Mouse (Mus musculus) forebrain, embryonic 12.5 days (tissue): ENCODE results near the gene Mdfic. TPM values are rescaled to one million over a fixed set of nuclear protein-coding genes. Genes with fewer than 3 reads are reported as not detected.

ENCODE experiments used
- ATAC-seq: fragments of 200-750 bp; cut with Nextera tagmentation; 2 replicates; pipeline ENCODE4 v1.8.0; 2017; ENCODE audit warnings: moderate TSS enrichment; ENCODE audit not compliant: low FRiP score
- H3K27ac ChIP-seq: fragments of 300-500 bp; sonication (generic); 2 replicates; pipeline ENCODE4 v1.5.1; 2016; ENCODE audit warnings: mild to moderate bottlenecking
- H3K27me3 ChIP-seq: fragments of 300-500 bp; sonication (generic); 2 replicates; pipeline ENCODE4 v1.6.1; 2016; ENCODE audit warnings: mild to moderate bottlenecking
- H3K36me3 ChIP-seq: fragments of 300-500 bp; sonication (generic); replicated peaks from 2 replicates; pipeline ENCODE4 v1.6.1; 2016; ENCODE audit warnings: mild to moderate bottlenecking
- H3K4me1 ChIP-seq: fragments of 300-500 bp; sonication (generic); 2 replicates; pipeline ENCODE4 v1.6.1; 2016
- H3K4me2 ChIP-seq: fragments of 300-500 bp; sonication (generic); 2 replicates; pipeline ENCODE4 v1.6.1; 2016; ENCODE audit warnings: mild to moderate bottlenecking, moderate library complexity
- H3K4me3 ChIP-seq: fragments of 300-500 bp; sonication (generic); replicated peaks from 2 replicates; pipeline ENCODE4 v1.5.1; 2016; ENCODE audit warnings: mild to moderate bottlenecking
- H3K9ac ChIP-seq: fragments of 300-500 bp; sonication (generic); 2 replicates; pipeline ENCODE4 v1.6.1; 2016; ENCODE audit warnings: mild to moderate bottlenecking
- H3K9me3 ChIP-seq: fragments of 300-500 bp; sonication (generic); 2 replicates; pipeline ENCODE4 v1.6.1; 2016
- WGBS: fragments of 180-500 bp; shearing (Covaris S2); methylation state at CpG from one replicate; pipeline ENCODE4 v1.1.7; 2016; 5-methylcytosine and 5-hydroxymethylcytosine counted together
- polyA plus RNA-seq: library from polyadenylated mRNA; unstranded; fragments of >200 nt; fragmentation: Nextera tagmentation; extraction: Ambion mirVana; gene quantifications from 2 replicates; pipeline ENCODE4 v1.2.1, GENCODE M21; 2016

Gene Mdfic
- polyA plus RNA-seq, 1 experiment from 2014 or later, result 5.2 TPM

- Histone ChIP-seq H3K27me3 (peaks cover 2% of the 10 kb centered on the region; the same call in 1 of the 2 replicates), H3K4me2 (no peak overlapping the region; the same call in 1 of the 2 replicates), H3K4me1 (peaks cover 6% of the 10 kb centered on the region; the same call in 1 of the 2 replicates), H3K9me3 (no peaks in the 10 kb centered on the region), H3K27ac (0 out of 2 replicates have a peak overlapping the region, but pooled peaks have one; percentile 47), H3K4me3 (no peak overlapping the region), H3K36me3 (no peaks in the 10 kb centered on the region), H3K9ac (no peak overlapping the region)
- ATAC-seq, result peak; percentile 88; the same call in 1 of the 2 replicates
- WGBS, result 7% methylated on average over 6 of the region's 6 CpGs
These were observed 24.9 kb downstream of the Mdfic start for GRCm38 (mm10) chr6:15745313-15745712.

- no peak for ATAC-seq
- no peak overlapping the region for H3K4me3 ChIP-seq
These were observed 25.4 kb downstream of the Mdfic start for GRCm38 (mm10) chr6:15745891-15746290.

GRCm38 (mm10) chr6:15747396-15748155 lies 27.1 kb downstream of the Mdfic start:
- H3K36me3 ChIP-seq, result no peaks in the 10 kb centered on the region
- H3K9me3 ChIP-seq, result no peaks in the 10 kb centered on the region
- WGBS, result 95% methylated on average over 5 of the region's 5 CpGs
- no peak for ATAC-seq
- H3K27me3 ChIP-seq, result peaks cover 2% of the 10 kb centered on the region; the same call in 1 of the 2 replicates
- H3K27ac ChIP-seq, result no peak overlapping the region
- no peak overlapping the region for H3K4me3 ChIP-seq
- H3K9ac ChIP-seq, result no peak overlapping the region
- H3K4me2 ChIP-seq, result no peak overlapping the region
- peaks cover 6% of the 10 kb centered on the region; the same call in 1 of the 2 replicates for H3K4me1 ChIP-seq

More at GRCm38 (mm10) chr6:15745891-15746290, 25.4 kb downstream of the Mdfic start:
- H3K27me3 ChIP-seq, result peaks cover 2% of the 10 kb centered on the region; the same call in 1 of the 2 replicates
- no peak overlapping the region for H3K9ac ChIP-seq
- H3K36me3 ChIP-seq, result no peaks in the 10 kb centered on the region
- WGBS, result 67% methylated on average over 5 of the region's 5 CpGs
- no peak overlapping the region for H3K4me2 ChIP-seq
- H3K27ac ChIP-seq, result no peak overlapping the region
- H3K4me1 ChIP-seq, result peaks cover 6% of the 10 kb centered on the region; the same call in 1 of the 2 replicates
- H3K9me3 ChIP-seq, result no peaks in the 10 kb centered on the region

GRCm38 (mm10) chr6:15748236-15748635 lies 27.8 kb downstream of the Mdfic start:
- no peak for ATAC-seq
- no peak overlapping the region for H3K4me2 ChIP-seq
- peaks cover 2% of the 10 kb centered on the region; the same call in 1 of the 2 replicates for H3K27me3 ChIP-seq
- 96% methylated on average over 1 of the region's 1 CpGs for WGBS
- H3K9ac ChIP-seq, result no peak overlapping the region
- H3K4me1 ChIP-seq, result peaks cover 6% of the 10 kb centered on the region; the same call in 1 of the 2 replicates
- H3K36me3 ChIP-seq, result no peaks in the 10 kb centered on the region
- H3K27ac ChIP-seq, result no peak overlapping the region
- no peaks in the 10 kb centered on the region for H3K9me3 ChIP-seq
- no peak overlapping the region for H3K4me3 ChIP-seq

GRCm38 (mm10) chr6:15748943-15749342 lies 28.5 kb downstream of the Mdfic start:
- H3K9me3 ChIP-seq, result no peaks in the 10 kb centered on the region
- H3K27ac ChIP-seq, result no peak overlapping the region
- 97% methylated on average over 2 of the region's 2 CpGs for WGBS
- no peak for ATAC-seq
- H3K4me1 ChIP-seq, result peaks cover 6% of the 10 kb centered on the region; the same call in 1 of the 2 replicates
- H3K4me3 ChIP-seq, result no peak overlapping the region
- no peaks in the 10 kb centered on the region for H3K36me3 ChIP-seq
- peaks cover 2% of the 10 kb centered on the region; the same call in 1 of the 2 replicates for H3K27me3 ChIP-seq
- H3K4me2 ChIP-seq, result no peak overlapping the region
- no peak overlapping the region for H3K9ac ChIP-seq

- H3K4me3 ChIP-seq, result no peak overlapping the region
- ATAC-seq, result no peak
- H3K9ac ChIP-seq, result no peak overlapping the region
- H3K4me2 ChIP-seq, result no peak overlapping the region
- peaks cover 2% of the 10 kb centered on the region; the same call in 1 of the 2 replicates for H3K27me3 ChIP-seq
- H3K36me3 ChIP-seq, result no peaks in the 10 kb centered on the region
- H3K4me1 ChIP-seq, result peaks cover 6% of the 10 kb centered on the region; the same call in 1 of the 2 replicates
- 83% methylated on average over 5 of the region's 5 CpGs for WGBS
- no peak overlapping the region for H3K27ac ChIP-seq
- no peaks in the 10 kb centered on the region for H3K9me3 ChIP-seq
These were observed 29.6 kb downstream of the Mdfic start for GRCm38 (mm10) chr6:15750101-15750500.

- no peak for ATAC-seq
- no peak overlapping the region for H3K4me2 ChIP-seq
- H3K27me3 ChIP-seq, result peaks cover 2% of the 10 kb centered on the region; the same call in 1 of the 2 replicates
- no peak overlapping the region for H3K27ac ChIP-seq
- H3K4me3 ChIP-seq, result no peak overlapping the region
- H3K9me3 ChIP-seq, result no peaks in the 10 kb centered on the region
- H3K4me1 ChIP-seq, result no peaks in the 10 kb centered on the region
- H3K9ac ChIP-seq, result no peak overlapping the region
- H3K36me3 ChIP-seq, result no peaks in the 10 kb centered on the region
- WGBS, result 90% methylated on average over 2 of the region's 2 CpGs
These were observed 30.9 kb downstream of the Mdfic start for GRCm38 (mm10) chr6:15751375-15751774.

GRCm38 (mm10) chr6:15752160-15752559 lies 31.7 kb downstream of the Mdfic start:
- Histone ChIP-seq H3K9ac (no peak overlapping the region), H3K4me1 (no peaks in the 10 kb centered on the region), H3K27me3 (peaks cover 2% of the 10 kb centered on the region; the same call in 1 of the 2 replicates), H3K27ac (no peak overlapping the region), H3K9me3 (no peaks in the 10 kb centered on the region), H3K4me3 (no peak overlapping the region), H3K36me3 (no peaks in the 10 kb centered on the region), H3K4me2 (no peak overlapping the region)
- WGBS, result 93% methylated on average over 5 of the region's 5 CpGs
- ATAC-seq, result no peak

GRCm38 (mm10) chr6:15753208-15753607 lies 32.7 kb downstream of the Mdfic start:
- H3K27me3 ChIP-seq, result peaks cover 2% of the 10 kb centered on the region; the same call in 1 of the 2 replicates
- H3K4me3 ChIP-seq, result no peak overlapping the region
- H3K9ac ChIP-seq, result no peak overlapping the region
- H3K4me1 ChIP-seq, result no peaks in the 10 kb centered on the region
- H3K36me3 ChIP-seq, result no peaks in the 10 kb centered on the region
- H3K4me2 ChIP-seq, result no peak overlapping the region
- no peaks in the 10 kb centered on the region for H3K9me3 ChIP-seq
- ATAC-seq, result no peak
- H3K27ac ChIP-seq, result no peak overlapping the region

GRCm38 (mm10) chr6:15758394-15758793 lies 37.9 kb downstream of the Mdfic start:
- no peaks in the 10 kb centered on the region for H3K9me3 ChIP-seq
- 84% methylated on average over 3 of the region's 3 CpGs for WGBS
- no peak overlapping the region for H3K4me2 ChIP-seq
- H3K4me3 ChIP-seq, result no peak overlapping the region
- no peak for ATAC-seq
- no peaks in the 10 kb centered on the region for H3K27me3 ChIP-seq
- no peak overlapping the region for H3K9ac ChIP-seq
- H3K4me1 ChIP-seq, result no peaks in the 10 kb centered on the region
- no peaks in the 10 kb centered on the region for H3K36me3 ChIP-seq
- no peak overlapping the region for H3K27ac ChIP-seq

- H3K27ac ChIP-seq, result no peak overlapping the region
- no peaks in the 10 kb centered on the region for H3K36me3 ChIP-seq
- 76% methylated on average over 6 of the region's 6 CpGs for WGBS
- H3K4me1 ChIP-seq, result no peaks in the 10 kb centered on the region
- no peak overlapping the region for H3K4me3 ChIP-seq
- H3K9me3 ChIP-seq, result no peaks in the 10 kb centered on the region
- H3K27me3 ChIP-seq, result no peaks in the 10 kb centered on the region
- ATAC-seq, result no peak
- H3K4me2 ChIP-seq, result no peak overlapping the region
- no peak overlapping the region for H3K9ac ChIP-seq
These were observed 40.3 kb downstream of the Mdfic start for GRCm38 (mm10) chr6:15760750-15761149.

GRCm38 (mm10) chr6:15764039-15764438 lies 43.6 kb downstream of the Mdfic start:
- ATAC-seq, result no peak
- Histone ChIP-seq H3K4me1 (no peaks in the 10 kb centered on the region), H3K9ac (no peak overlapping the region), H3K9me3 (no peaks in the 10 kb centered on the region), H3K36me3 (no peaks in the 10 kb centered on the region), H3K27ac (no peak overlapping the region), H3K27me3 (no peaks in the 10 kb centered on the region), H3K4me2 (no peak overlapping the region), H3K4me3 (no peak overlapping the region)
- WGBS, result 82% methylated on average over 7 of the region's 7 CpGs
